Mouse (Mus musculus) MEL (cell line): ENCODE data around the gene Mllt11.

Experiments
- BHLHE40 ChIP-seq: IDR thresholded peaks from 2 replicates; pipeline ENCODE4 v1.6.1; 2012; ENCODE audit warnings: low read depth, mild to moderate bottlenecking, inconsistent platforms, low read length, improper control_type of control experiment, borderline replicate concordance
- CTCF ChIP-seq, 3 experiments: IDR thresholded peaks in 2 of 3; conservative IDR thresholded peaks in 1 of 3; 2 replicates each; pipeline ENCODE4 v1.5.1; 2011 to 2012; ENCODE audit warnings: low read length in 3 of 3, low read depth in 2 of 3, mild to moderate bottlenecking in 2 of 3, improper control_type of control experiment in 1 of 3, inconsistent platforms in 1 of 3, mixed read lengths in 1 of 3, moderate library complexity in 1 of 3; ENCODE audit not compliant: control insufficient read depth in 1 of 3, insufficient read depth in 1 of 3, poor library complexity in 1 of 3, severe bottlenecking in 1 of 3
- POLR2AphosphoS5 ChIP-seq: IDR thresholded peaks from 2 replicates; pipeline ENCODE4 v1.6.1; 2012; ENCODE audit warnings: low read depth, borderline replicate concordance, mild to moderate bottlenecking, inconsistent platforms, low read length, moderate library complexity, mixed read lengths
- RCOR1 ChIP-seq: IDR thresholded peaks from 2 replicates; pipeline ENCODE4 v1.6.1; 2012; ENCODE audit warnings: low read depth, mild to moderate bottlenecking, inconsistent platforms, low read length, improper control_type of control experiment
- USF1 ChIP-seq: IDR thresholded peaks from 2 replicates; pipeline ENCODE4 v1.6.1; 2014; ENCODE audit warnings: low read depth, mild to moderate bottlenecking, inconsistent platforms, low read length, improper control_type of control experiment, moderate library complexity

GRCm38 (mm10) chr3:95239971-95240370 is 8.0 kb upstream of the Mllt11 start:
- TF ChIP-seq CTCF (IDR thresholded peaks at IDR 0.05 in 2 of 3, conservative IDR thresholded peaks at IDR 0.05 in 1 of 3; ENCODE audit: control insufficient read depth in 1 of 3, insufficient read depth in 1 of 3, low read depth in 2 of 3, low read length in 3 of 3, poor library complexity in 1 of 3, severe bottlenecking in 1 of 3) (no peak), RCOR1 (no peak), BHLHE40 (no peak), POLR2AphosphoS5 (no peak), USF1 (no peak)
